Mouse (Mus musculus) lung, postnatal 0 days (tissue): Measurements from ENCODE around the gene Fah.

Experiments
- CTCF ChIP-seq: IDR thresholded peaks from 2 replicates; pipeline ENCODE4 v1.5.1; 2016; ENCODE audit warnings: antibody characterized with exemption, mild to moderate bottlenecking
- EP300 ChIP-seq: IDR thresholded peaks from 2 replicates; pipeline ENCODE4 v1.6.1; 2016; ENCODE audit warnings: antibody characterized with exemption, mild to moderate bottlenecking, control low read depth

DNA sequence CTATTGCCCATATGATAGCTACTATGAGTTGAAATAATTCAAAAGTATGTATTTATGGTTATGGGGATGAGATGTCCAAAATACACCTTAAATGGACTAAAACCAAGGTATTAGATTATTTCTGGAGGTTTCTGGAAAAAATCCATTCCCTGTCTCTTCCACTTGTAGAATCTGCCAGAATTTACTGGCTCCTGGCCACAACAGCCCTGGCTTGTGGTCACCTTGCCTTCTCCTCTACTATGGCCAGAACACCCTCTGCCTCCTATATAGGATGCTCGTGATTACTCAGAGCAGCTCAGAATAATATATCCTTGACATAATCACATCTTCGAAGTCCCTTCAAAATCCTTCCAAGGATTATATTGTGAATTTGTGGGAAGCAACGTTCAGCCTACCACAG is 42.3 kb downstream of the Fah start:
- TF ChIP-seq CTCF, result no peak
- TF ChIP-seq EP300, result no peak
